Mouse (Mus musculus): ENCODE results near the gene Faap20.

Gene Faap20

DNA sequence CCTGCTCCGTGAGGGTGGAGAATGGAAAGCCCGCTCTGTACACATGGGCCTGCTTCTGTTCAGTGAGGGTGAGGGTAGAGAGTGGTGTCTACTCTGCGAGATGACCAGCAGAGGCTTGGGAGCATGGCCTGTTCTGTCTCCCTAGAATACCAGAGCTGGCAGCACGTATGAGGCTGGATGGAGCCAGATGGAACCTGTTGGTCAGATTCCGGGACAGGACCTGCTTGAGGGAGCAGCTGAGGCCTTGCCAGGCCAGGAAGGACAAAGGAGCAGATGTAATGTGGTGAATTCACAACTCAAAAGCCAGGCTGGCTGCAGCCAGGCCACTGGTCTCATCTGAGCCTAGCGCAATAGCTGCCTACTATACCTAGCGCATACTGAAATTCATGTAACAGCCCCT, 40.4 kb downstream of the Faap20 start:
- peak; percentile 80 for DNase-seq

DNA sequence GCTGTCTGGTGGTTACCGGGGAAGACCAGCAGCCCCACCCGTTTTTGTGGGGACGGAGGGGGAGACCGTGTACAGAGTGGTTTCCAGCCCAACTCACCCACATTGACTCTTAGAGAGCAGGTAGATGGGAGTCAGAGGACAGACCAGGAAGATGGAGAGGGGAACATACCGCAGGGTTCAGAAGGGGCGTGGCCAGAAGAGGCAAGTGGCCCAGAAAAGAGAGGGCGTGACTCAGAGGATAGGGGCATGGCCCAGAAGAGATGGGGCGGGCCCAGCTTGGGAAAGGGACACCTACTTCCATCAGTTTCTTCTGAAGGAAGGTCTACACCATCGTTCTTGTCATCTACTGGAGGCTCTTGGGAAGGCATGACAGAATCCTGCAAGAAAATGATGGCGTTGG, 43.3 kb downstream of the Faap20 start:
- DNase-seq = no peak

DNA sequence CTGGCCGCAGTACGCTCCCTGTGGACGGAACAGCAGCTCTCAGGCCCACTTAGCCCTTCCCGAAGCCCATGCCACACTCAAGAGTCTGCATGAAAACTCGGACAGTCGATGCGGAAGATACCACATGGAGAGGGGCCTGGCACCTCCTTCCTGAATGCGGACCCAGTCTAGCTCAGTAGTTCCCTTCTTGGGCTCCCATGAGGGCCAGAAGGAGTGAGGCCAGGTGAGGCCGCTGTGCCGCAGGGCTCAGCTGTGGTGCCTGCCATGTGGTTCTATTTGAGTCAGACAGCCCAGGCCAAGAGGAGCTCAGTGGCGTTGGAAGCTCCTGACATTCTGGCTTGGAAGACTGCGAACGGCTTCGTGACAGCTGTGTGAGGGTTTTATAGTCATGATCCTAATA, 44.8 kb downstream of the Faap20 start:
- no peak for DNase-seq

DNA sequence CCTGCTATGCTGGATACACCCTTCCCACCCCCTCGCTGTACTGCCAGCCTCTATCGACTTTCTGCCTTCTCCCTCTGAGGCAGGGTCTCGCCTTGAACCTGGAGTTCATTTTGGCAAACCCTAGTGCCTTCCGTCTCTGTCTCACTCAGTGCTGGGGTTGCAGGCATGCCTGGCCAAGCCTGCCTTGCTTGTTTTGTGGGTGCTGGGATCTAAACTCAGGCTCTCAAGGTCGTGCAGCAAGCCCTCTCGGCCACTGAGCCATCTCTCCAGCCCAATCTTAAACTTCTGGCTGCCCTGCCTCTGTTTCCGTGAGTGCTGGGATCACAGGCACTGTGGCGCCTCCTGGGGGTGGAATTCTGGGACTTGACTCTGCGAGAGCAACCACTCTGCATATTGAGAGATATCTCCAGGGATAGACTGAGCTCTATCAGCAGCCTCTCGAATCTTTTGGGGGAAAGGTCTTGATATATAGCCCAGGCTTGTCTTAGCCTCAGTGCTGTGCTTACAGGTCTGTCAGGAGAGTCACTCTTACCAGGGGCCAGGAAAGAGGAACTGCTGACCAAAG, 45.5 kb downstream of the Faap20 start:
- DNase-seq = no peak

DNA sequence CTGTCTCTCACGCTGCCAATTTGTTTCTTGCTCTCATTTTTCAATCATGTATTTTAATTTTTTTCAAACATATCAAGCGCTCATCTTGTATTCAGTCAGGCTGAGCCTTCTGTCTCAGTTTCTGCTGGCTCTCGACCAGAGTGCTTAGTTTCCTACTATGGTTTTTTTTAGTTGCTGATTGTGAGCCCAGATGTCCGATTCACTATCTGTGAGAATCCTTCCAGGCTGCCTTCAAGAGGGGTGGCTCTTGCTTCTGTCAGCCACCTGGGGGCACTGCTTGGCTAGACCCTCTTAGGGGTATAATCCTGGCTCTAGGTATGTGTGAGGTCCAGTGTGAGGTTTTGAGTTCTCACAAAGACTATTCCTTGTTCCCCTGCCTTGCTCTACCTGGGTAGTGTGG, 46.4 kb downstream of the Faap20 start:
- no peak for DNase-seq

DNA sequence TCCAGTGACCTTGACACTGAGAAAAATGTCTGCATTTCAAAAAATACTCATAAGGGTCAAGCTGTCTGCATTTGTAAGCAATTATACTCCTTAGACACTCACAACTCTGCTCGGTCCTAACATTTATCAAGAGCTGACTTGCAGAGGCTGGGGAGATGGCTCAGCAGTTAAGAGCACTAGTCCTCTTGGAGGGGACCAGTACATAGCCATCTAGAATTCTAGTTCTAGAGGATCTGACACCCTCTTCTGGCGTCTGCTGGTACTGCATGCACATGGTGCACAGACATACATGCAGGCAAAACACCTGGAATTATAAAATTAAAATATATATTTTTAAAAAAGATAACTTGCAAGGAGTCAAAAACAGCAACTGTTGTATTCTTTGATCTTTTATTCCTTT, 47.5 kb downstream of the Faap20 start:
- DNase-seq = no peak

DNA sequence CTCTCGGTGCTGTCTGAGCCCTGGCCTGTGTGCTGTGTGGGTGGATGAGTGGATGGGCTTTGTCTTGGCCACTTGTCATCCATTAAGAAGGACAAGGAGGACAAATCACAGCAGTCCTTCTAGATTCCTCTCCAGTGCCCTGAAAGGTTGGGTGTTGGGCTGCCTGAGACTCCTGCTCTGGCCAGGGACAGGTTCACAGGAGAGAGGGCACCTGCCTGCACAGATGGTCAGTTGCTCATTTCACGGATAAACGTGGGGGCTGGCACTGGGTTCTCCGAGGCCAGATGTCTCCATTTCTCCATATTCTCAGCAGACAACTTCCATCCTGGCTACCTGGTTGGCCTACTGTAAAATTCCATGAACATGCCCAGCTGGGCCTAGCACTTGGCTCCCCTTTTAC, 49.2 kb downstream of the Faap20 start:
- peak; percentile 88 for DNase-seq

DNA sequence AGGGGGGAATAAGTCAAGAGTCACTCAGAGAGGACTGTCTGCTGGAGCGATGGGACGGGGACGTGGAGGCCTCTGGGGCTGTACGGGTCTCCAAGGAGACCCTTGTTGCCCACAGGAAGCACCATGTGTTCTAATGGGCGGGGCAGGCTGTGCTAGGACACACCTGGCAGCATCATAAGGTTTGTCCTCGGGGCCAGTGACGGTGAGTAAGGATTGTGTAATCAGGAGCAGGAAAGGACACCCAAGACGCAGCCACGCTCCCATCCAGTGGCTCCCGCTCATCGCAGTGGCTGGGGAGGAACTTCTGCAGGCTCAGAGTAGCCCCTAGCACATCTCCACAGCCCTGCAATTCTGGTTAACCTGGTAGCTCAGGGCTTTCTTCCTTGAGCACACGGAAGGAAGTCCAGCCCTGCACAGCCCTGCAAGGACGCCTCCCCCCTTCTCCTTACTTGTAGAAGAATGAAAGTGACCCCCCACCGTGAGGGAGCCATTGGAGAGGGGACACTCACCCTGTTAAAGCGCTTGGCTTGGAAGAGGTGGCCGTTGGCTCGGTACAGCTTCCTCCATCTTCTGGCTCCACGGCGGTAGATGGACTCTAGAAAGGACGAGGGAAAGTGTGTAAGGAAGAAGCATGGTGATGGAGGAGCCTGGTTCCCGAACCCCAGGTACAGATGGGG, 51.0 kb downstream of the Faap20 start:
- no peak for DNase-seq

DNA sequence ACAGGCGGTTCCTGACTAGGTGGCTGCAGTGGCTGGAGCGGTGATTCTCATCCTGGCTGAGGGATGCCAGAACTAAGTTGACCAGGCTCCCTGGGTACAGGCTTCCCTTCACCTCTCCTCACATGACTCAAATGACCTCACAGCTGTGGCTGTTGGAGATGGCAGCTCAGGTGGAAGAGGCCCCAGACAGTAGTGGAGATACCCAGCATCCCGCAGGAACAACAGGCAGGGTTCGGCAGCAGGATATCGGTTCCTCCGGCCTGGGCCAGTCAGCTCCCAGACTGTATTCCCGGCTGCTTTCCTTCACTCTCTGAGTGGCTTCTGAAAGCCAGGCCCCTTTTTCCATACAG, 51.5 kb downstream of the Faap20 start:
- no peak for DNase-seq

DNA sequence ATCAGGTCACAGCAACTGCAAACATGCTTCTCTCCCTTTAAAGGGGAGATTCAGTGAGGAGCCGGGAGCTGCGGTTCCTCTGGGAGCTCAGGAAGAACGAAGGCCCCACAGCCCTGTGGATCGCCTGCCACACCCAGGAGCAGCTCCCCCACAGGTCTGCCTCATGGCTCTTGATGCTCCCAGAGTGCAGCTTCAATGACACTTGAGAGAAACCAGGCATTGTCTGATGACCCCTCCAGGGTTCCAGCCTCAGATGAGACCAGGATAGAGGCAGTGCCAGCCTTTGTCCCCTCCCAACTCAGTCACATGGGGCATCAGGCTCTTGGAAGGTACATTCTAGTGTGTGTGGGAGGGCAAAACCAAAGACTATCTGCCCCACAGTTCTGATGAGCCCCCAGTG, 52.4 kb downstream of the Faap20 start:
- DNase-seq = no peak

DNA sequence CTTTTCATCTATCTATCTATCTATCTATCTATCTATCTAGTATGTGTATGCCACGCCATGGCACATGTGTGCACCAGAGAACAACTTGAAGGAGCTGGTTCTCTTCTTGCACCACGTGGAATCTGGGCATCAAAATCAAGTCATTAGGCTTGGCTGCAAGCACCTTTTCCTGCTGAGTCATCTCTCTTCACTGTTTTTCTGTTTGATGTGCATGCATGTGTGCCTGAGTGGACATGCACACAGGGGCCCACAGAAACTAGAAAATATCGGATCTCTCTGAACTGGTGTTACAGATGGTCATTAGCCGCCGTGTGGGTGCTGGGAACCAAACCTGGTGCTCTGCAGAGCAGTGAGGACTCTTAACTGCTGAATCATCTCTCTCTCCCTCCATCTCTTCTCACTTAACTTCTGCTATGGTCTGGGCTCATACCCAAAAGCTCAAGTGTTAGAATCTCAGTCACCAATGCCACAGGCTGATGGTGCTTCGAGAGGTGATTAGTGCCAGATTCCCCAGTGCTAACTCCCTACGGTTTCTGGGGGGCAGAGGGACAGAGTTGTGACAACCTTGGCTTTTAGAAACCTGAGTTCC, 55.0 kb downstream of the Faap20 start:
- DNase-seq = peak; percentile 28

DNA sequence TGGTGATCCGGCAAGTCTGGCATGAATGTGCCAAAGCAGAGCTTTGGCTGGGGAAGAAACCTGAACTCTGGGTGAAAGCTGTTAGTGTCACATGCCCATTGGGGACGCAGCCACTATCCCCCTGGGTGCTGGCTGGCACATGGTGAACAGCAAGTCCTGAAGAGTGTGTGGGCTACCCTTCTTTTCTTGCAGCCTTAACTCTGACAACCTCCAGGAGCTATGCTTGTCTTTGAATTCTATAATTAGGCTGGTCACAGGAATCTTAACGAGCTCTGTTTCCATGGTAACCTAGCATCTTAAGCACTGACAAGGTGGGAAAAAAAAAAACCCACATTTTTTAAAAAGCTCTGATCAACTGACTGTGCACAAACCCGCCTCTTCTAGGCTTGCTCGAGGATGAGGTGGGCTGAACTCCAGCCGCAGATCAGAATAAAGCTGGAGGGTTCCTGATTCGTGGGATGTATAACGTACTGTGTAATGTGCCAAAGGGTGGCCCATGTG, 56.0 kb downstream of the Faap20 start:
- DNase-seq = no peak

All from cerebellum, adult 8-10 months (tissue).